Mouse (Mus musculus) retina, embryonic 14.5 days (tissue): ENCODE measurements at regions not wholly inside any gene's neighbourhood (a gene's known extent, or its start where the extent isn't known, plus 50 kb on each side); places are given as distances from the start of the nearest gene placed in this dataset.

Experiments
- DNase-seq: peaks from one replicate; pipeline ENCODE4 v3.0.0-alpha.2; 2015; ENCODE audit warnings: low spot score

DNA sequence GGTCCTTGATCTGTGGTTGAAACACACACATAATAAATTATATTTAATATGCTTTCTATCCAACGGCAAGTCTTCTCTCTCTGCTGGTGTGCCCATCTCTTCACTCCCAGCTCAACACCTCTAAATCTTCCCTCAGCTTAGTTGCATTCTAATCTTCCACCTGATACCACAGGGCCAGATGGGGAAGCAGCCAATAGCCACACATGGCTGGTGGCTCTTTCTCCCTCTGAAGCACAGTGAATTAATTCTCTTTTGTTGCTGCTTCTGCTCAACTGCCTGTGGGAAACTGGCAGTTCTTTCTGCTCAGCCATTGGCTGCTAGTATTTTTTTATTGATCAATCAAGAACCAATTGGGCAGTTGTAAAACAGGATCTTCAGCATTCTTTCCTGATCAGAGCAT is 750.0 kb downstream of the Serpinb8 start:
- DNase-seq = no peak

- no peak for DNase-seq
Measured at GRCm38 (mm10) chr1:108341352-108341751, 751.5 kb downstream of the Serpinb8 start.

GRCm38 (mm10) chr1:108363788-108364187 is 774.0 kb downstream of the Serpinb8 start:
- no peak for DNase-seq

DNA sequence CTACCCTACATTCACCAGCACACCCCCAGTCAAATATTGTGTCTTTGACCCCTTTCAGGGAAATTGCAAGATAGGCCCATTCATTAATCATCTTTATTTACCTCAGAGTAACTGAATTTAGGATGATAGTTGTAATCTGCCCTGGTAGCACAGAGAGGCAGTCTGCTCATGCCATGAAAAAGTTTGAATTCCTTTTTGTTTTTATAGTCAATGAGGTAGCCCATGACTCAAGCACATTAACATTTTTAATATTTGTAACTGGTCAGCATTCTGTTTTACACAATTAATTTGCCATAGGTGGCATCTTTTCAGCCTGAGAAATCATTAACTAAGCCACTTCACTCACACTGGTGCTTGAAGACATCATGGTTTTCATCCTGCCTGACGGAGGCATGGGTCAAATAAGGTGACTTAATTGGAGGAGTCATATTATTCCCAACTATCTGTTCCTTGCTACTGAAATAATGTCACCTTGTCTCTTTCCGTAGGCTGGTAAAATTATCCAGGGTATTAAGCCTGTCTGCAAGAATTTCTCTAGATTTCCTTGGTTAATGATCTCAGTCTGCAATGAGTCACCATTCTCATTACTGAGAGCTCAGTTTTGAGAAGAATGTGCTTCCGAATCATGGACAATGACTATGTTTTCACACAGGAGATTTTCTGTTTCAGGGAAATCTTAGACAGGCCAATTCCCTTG is 780.2 kb downstream of the Serpinb8 start:
- no peak for DNase-seq

DNA sequence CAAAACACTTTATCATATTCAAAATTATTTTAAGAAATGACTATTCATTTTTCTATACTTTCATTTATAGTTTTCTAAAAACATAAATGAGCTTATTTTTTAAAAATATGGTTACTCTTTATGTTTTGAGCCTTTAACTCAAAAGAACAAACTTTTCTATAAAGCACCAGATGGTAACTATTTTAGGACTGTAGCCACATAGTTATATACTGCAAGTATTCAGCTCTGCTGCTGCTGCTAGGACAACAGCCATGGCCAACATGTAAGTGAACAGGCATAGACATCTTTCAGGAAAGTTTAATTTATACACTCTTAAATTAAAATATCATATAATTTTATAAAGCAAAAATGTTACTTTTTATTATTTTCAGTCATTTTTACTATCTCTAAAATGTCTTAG is 800.1 kb downstream of the Serpinb8 start:
- no peak for DNase-seq

- DNase-seq = no peak
Measured at GRCm38 (mm10) chr1:108390497-108390896, 800.7 kb downstream of the Serpinb8 start.

GRCm38 (mm10) chr1:108439845-108440244 is 850.0 kb downstream of the Serpinb8 start:
- DNase-seq = no peak

DNA sequence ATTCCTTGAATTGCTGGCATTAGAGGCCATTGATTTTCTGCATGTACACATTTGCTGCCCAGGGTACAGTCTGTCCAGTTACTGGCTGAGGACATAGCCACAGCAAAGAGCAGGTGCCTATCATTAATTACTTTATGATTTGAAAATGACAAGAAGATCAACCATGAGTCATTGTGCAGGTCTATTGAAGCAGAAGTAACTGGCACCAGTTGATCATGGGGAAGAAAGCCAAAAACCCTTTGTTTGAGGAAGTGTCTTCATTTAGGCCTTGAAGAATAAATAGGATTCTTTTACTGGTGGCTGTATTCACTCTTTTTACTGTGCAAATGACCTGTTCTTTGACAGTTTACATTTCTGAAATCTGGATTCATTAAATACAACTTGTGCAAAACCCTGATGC is 863.0 kb downstream of the Serpinb8 start:
- peak; percentile 22 for DNase-seq

DNA sequence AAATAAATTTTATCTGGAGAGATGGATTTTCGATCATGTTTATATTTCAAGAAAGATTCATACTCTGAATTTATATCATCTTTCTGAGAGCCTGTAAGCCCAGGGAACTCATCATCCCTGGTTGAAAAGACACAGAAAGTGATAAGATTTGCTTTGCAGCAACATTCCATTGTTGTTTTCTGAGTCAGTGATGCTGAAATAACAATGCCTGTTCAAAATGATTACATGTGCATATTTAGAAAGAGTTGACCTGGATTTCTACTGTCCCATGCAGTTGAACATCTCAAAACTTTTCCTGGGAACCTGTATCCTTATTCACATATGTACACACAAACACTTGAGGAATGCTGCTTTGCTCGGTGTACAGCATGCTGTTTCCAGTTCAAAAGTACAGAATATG is 882.2 kb downstream of the Serpinb8 start:
- peak; percentile 71 for DNase-seq

DNA sequence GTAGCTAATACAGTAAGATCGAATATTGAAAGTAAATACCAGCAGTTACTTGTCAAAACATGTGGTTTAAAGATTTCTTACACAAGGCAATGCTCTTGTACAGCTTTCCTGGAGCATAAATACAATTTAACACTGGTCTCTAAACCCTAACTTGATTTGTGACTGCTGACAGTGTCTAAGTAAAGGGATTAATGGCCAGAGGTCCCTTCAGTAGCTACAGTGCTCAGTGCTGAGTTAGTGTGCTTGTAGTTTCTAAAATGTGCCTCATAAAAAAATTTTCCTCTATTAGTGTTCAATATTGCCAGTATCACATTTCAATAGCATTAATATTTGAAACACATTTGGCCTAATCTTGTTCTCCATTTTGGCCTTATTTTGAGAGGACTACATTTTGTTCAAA is 909.0 kb downstream of the Serpinb8 start:
- no peak for DNase-seq

GRCm38 (mm10) chr1:108527424-108527823 is 937.6 kb downstream of the Serpinb8 start:
- DNase-seq = no peak

DNA sequence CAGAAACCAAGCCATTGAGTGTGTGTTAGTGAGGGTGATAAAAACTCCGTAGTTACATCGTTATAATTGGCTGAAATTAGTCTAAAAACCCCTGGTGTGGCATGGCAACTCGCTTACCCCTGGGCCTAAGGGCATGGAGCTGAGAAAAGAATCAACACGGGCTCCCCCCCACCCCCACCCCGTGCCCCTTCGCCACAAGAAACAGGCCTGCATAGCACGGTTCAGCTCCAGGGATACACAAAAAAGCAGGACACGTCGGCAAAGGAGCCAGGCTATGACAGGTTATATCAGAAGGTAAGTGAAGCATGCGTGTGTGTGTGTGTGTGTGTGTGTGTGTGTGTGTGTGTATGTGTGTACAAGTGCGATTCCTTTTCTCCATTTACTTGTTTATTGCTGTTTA is 948.4 kb downstream of the Serpinb8 start:
- peak; percentile 2 for DNase-seq

DNA sequence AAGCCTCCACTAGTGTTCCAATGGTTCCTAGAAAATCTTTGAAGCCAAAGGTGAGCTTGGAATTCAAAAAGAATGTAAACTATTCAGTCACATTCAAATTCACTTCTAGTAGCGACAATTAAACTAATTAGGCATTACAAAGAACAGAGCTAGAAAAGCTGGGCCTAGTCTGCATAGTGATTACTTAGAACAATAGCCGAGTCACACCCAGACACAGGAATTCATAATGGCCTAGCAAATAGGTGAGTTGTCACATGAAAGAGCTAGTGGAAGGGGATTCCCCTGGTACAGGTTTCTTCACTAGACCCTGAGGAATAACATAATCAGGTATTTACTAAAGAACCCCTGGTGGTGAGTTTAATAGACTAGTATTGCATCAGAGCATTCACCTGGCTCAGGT is 958.9 kb downstream of the Serpinb8 start:
- DNase-seq = no peak

DNA sequence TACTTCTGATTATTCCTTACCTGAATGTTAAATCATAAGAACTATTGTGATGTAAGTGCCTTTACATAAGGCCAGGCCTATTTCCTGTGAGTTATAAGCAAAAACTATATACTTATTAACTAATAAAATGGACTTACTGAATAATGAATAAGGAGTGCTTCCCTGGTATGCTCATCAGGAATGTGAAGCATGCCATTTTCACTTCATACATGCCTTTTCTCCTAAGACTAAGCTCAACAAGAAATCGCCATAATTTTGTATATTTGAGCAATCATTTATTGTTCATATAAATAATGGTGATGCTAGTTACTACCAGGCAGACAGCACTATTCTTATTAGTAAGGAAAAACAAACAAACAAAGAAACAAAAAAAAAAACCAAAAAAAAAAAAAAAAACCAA is 969.1 kb downstream of the Serpinb8 start:
- no peak for DNase-seq

DNA sequence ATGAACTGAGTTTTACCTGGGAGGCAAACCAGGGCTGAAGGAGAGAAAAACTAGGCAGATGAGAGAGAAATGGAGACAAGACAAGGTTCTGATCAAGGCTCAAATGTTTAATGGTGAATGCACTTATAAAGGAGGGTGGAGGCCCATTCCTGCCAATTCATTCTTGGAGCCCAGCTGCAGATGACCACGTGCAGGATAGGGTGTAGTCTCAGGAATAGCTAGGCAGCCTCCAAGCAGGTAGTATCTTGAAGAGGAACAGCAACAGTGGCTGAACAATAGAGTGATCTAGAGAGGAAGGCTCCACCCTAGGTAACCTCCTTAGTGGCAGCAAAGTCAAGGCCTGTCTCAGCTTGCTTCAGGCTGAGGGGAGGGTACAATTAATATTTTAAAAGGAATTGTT is 973.2 kb downstream of the Serpinb8 start:
- DNase-seq = no peak

DNA sequence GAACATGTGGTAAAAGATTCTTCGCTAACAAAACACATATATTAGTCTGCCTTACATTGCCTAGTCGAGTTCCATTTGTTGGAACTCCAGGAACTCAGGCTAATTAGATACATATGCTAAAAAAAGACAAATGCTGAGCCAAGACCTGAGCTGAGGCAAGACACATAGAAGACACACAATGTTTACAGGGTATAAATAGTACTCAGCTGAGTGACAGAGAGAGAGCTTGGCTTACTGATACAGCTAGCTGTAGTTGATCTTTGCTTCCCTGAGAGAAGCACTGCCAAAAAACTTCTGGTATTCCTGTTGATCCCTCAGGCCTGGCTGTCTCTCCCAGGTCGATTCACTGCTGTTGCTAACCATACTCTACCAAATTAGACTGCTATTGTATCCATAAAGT is 982.2 kb downstream of the Serpinb8 start:
- DNase-seq = no peak

DNA sequence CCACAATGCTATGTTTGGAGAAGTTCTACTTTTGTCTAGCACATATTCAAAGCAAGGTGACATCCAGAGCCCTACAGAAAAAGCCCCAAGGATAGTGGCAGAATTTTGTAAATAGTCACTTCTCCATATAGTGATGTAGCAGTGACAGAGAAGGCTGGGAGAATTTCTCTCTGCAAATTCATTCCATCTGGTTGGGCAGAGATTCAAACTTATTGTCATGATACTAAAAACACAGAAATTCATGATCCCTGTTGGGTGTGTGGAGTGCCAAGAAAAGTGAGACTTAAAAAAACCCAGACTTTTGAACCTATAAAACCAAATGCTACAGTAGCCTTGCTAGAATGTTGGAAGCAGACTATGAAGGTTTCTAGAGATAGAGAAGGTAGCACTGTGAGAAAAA is 983.0 kb downstream of the Serpinb8 start:
- DNase-seq = no peak

- no peak for DNase-seq
Measured at GRCm38 (mm10) chr1:108576806-108577205, 987.0 kb downstream of the Serpinb8 start.

- peak; percentile 53 for DNase-seq
Measured at GRCm38 (mm10) chr1:108577793-108578192, 988.0 kb downstream of the Serpinb8 start.

DNA sequence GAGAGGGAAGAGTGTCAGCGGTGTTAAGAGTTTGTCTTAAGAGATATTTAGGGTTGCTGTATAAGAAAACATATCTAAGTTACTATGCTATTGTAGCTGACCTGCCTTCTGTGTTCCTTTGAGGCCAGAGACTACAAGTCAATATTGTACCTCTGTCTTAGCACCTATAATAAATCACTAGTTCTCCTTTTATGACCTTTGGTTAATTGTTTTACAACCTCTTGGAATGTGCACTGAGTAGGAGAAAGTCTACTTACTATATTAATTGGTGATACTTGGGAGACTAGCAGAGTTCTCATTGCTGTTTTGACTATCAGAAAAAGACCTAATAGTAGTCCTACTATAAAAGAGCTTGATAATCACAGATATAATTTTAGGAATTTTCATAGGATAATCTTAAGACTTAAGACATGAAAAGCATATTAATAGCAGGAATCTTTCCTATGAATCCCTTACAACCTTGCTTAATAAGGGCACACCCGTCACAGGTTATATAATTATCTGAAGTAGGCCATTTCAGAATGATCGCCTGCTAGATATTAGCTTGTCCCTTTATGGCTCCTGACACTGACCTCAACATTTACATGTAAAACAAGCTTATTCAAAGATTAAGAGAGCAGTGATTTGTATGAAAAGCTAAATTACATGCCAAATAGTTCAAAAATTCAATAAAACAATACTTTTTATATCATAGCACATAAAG is 1003.1 kb downstream of the Serpinb8 start:
- no peak for DNase-seq

DNA sequence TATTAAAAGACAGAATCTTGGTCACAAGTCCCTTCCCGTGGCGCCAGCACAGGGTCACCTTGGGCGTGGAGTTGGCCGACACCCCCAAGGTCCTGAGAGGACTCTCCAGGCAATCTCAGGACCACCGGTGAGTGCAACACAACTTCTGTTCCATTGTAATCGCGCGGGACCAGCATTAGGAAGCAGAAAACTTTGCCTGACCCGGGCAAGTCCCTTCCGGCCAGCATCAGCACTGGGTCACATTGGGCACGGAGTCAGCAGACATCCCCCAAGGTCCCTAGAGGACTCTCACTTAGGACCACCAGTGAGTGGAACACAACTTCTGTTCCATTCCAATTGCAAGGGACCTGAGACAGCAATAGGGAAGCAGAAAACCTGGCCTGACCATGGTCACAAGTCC is 1007.3 kb downstream of the Serpinb8 start:
- no peak for DNase-seq
